Mouse (Mus musculus) embryo, embryonic 11 days (tissue): ENCODE measurements at regions not wholly inside any gene's neighbourhood (a gene's known extent, or its start where the extent isn't known, plus 50 kb on each side); places are given as distances from the start of the nearest gene placed in this dataset.

Source experiments
- DNase-seq: peaks from one replicate; pipeline ENCODE4 v3.0.0-alpha.2; 2015

- DNase-seq, result peak; percentile 60
Observed at GRCm38 (mm10) chr2:92544364-92545151, 54.9 kb upstream of the Chst1 start.

- DNase-seq, result no peak
Observed at GRCm38 (mm10) chr2:92540841-92541240, 58.7 kb upstream of the Chst1 start.

GRCm38 (mm10) chr2:92531996-92532395, 67.5 kb upstream of the Chst1 start:
- DNase-seq, result no peak

- peak; percentile 41 for DNase-seq
Observed at GRCm38 (mm10) chr2:92530677-92531076, 68.8 kb upstream of the Chst1 start.

GRCm38 (mm10) chr2:92529670-92530322, 69.5 kb upstream of the Slc35c1 start:
- no peak for DNase-seq

GRCm38 (mm10) chr2:92529071-92529641, 68.8 kb upstream of the Slc35c1 start:
- peak; percentile 91 for DNase-seq

GRCm38 (mm10) chr2:92528119-92528830, 67.9 kb upstream of the Slc35c1 start:
- DNase-seq, result no peak

- DNase-seq, result no peak
Observed at GRCm38 (mm10) chr2:92526676-92527395, 66.5 kb upstream of the Slc35c1 start.

- no peak for DNase-seq
Observed at GRCm38 (mm10) chr2:92525628-92526027, 65.3 kb upstream of the Slc35c1 start.

- DNase-seq, result no peak
Observed at GRCm38 (mm10) chr2:92525062-92525623, 64.8 kb upstream of the Slc35c1 start.

- DNase-seq, result no peak
Observed at GRCm38 (mm10) chr2:92524346-92524905, 64.1 kb upstream of the Slc35c1 start.

GRCm38 (mm10) chr2:92523321-92523895, 63.1 kb upstream of the Slc35c1 start:
- no peak for DNase-seq

GRCm38 (mm10) chr2:92521527-92521926, 61.2 kb upstream of the Slc35c1 start:
- no peak for DNase-seq

GRCm38 (mm10) chr2:92519396-92519795, 59.1 kb upstream of the Slc35c1 start:
- DNase-seq, result no peak

- no peak for DNase-seq
Observed at GRCm38 (mm10) chr2:92518891-92519290, 58.6 kb upstream of the Slc35c1 start.

- no peak for DNase-seq
Observed at GRCm38 (mm10) chr2:92514961-92515360, 54.6 kb upstream of the Slc35c1 start.

GRCm38 (mm10) chr2:92511771-92512744, 51.7 kb upstream of the Slc35c1 start:
- no peak for DNase-seq
